Mouse (Mus musculus) CH12.LX (cell line): Measurements from ENCODE around the gene Rell1. TPM values are rescaled to one million over a fixed set of nuclear protein-coding genes. Genes with fewer than 3 reads are reported as not detected.

ENCODE experiments used
- DNase-seq: peaks from one replicate; pipeline ENCODE4 v3.0.0-alpha.2; 2013; ENCODE audit errors: extremely low read depth
- H3K27ac ChIP-seq: 2 replicates; pipeline ENCODE4 v1.5.1; 2012; ENCODE audit warnings: low read depth, mild to moderate bottlenecking, control low read depth, moderate library complexity; ENCODE audit not compliant: insufficient read depth
- H3K27me3 ChIP-seq: replicated peaks from 2 replicates; pipeline ENCODE3; 2012; ENCODE audit warnings: inconsistent platforms
- H3K36me3 ChIP-seq, 2 experiments: replicated peaks in 1 of 2; 2 replicates each; pipeline versions ENCODE3 to v1.6.1; 2012; ENCODE audit warnings: inconsistent platforms in 1 of 2, low read length in 1 of 2, mild to moderate bottlenecking in 1 of 2, mixed read lengths in 1 of 2, moderate library complexity in 1 of 2; ENCODE audit not compliant: control insufficient read depth in 1 of 2, insufficient read depth in 1 of 2
- H3K4me1 ChIP-seq, 2 experiments: 2 replicates each; pipeline ENCODE4 v1.6.1; 2012; ENCODE audit warnings: inconsistent platforms in 1 of 2, moderate library complexity in 1 of 2; ENCODE audit not compliant: insufficient read depth in 2 of 2, control insufficient read depth in 1 of 2
- H3K4me2 ChIP-seq: 2 replicates; pipeline ENCODE4 v1.6.1; 2012; ENCODE audit warnings: low read depth, mild to moderate bottlenecking, control low read depth; ENCODE audit not compliant: poor library complexity, insufficient read depth, severe bottlenecking
- H3K4me3 ChIP-seq, 3 experiments: fragments of 150-350 bp in 1 of 3; sonication (generic) in 1 of 3; replicated peaks in 1 of 3; 2 replicates each; pipeline versions ENCODE3 to v1.5.1; 2011 to 2012; ENCODE audit warnings: low read depth in 2 of 3, low read length in 2 of 3, mild to moderate bottlenecking in 2 of 3, moderate library complexity in 2 of 3, control low read depth in 1 of 3, improper control_type of control experiment in 1 of 3, inconsistent platforms in 1 of 3, mixed read lengths in 1 of 3; ENCODE audit not compliant: poor library complexity in 1 of 3
- H3K79me2 ChIP-seq: replicated peaks from 2 replicates; pipeline ENCODE4 v1.6.1; 2012; ENCODE audit warnings: mild to moderate bottlenecking, moderate library complexity; ENCODE audit not compliant: control insufficient read depth, poor library complexity, insufficient read depth, severe bottlenecking; ENCODE audit errors: extremely low read depth
- H3K9ac ChIP-seq: 2 replicates; pipeline ENCODE4 v1.6.1; 2012; ENCODE audit warnings: low read depth, mild to moderate bottlenecking, control low read depth, moderate library complexity; ENCODE audit not compliant: insufficient read depth
- H3K9me3 ChIP-seq: replicated peaks from 2 replicates; pipeline ENCODE3; 2012; ENCODE audit warnings: low read length, inconsistent platforms, mixed read lengths
- CHD1 ChIP-seq: IDR thresholded peaks from 2 replicates; pipeline ENCODE4 v1.6.1; 2012; ENCODE audit warnings: low read depth, low read length, improper control_type of control experiment, inconsistent platforms
- CHD2 ChIP-seq: IDR thresholded peaks from 2 replicates; pipeline ENCODE4 v1.6.1; 2011; ENCODE audit warnings: low read length, improper control_type of control experiment
- EP300 ChIP-seq: IDR thresholded peaks from 2 replicates; pipeline ENCODE4 v1.6.1; 2011; ENCODE audit warnings: low read length, improper control_type of control experiment
- ETS1 ChIP-seq: conservative IDR thresholded peaks from 2 replicates; pipeline ENCODE4 v1.6.1; 2012; ENCODE audit warnings: low read depth, mild to moderate bottlenecking, inconsistent platforms, low read length, improper control_type of control experiment, moderate library complexity
- GABPA ChIP-seq: IDR thresholded peaks from 2 replicates; pipeline ENCODE4 v1.6.1; 2012; ENCODE audit warnings: low read depth, low read length, improper control_type of control experiment, inconsistent platforms; ENCODE audit not compliant: insufficient replicate concordance
- HCFC1 ChIP-seq: IDR thresholded peaks from 2 replicates; pipeline ENCODE4 v1.6.1; 2012; ENCODE audit warnings: low read depth, mild to moderate bottlenecking, inconsistent platforms, low read length, improper control_type of control experiment
- IRF4 ChIP-seq: IDR thresholded peaks from 2 replicates; pipeline ENCODE4 v1.6.1; 2014; ENCODE audit warnings: low read depth, mild to moderate bottlenecking, inconsistent platforms, low read length, improper control_type of control experiment
- JUN ChIP-seq: IDR thresholded peaks from 2 replicates; pipeline ENCODE4 v1.6.1; 2011; ENCODE audit warnings: low read depth, mild to moderate bottlenecking, low read length, improper control_type of control experiment, moderate library complexity; ENCODE audit not compliant: insufficient read depth
- JUND ChIP-seq: conservative IDR thresholded peaks from 2 replicates; pipeline ENCODE4 v1.6.1; 2011; ENCODE audit warnings: low read depth, low read length, improper control_type of control experiment
- MAFK ChIP-seq: IDR thresholded peaks from 2 replicates; pipeline ENCODE4 v1.6.1; 2011; ENCODE audit warnings: low read length, improper control_type of control experiment; ENCODE audit not compliant: insufficient replicate concordance
- MAZ ChIP-seq: IDR thresholded peaks from 2 replicates; pipeline ENCODE4 v1.6.1; 2012; ENCODE audit warnings: low read depth, mild to moderate bottlenecking, inconsistent platforms, low read length, improper control_type of control experiment, moderate library complexity
- MXI1 ChIP-seq: IDR thresholded peaks from 2 replicates; pipeline ENCODE4 v1.6.1; 2011; ENCODE audit warnings: mild to moderate bottlenecking, low read depth, low read length, improper control_type of control experiment
- MYC ChIP-seq: IDR thresholded peaks from 2 replicates; pipeline ENCODE4 v1.6.1; 2011; ENCODE audit warnings: low read depth, mild to moderate bottlenecking, improper control_type of control experiment, low read length
- NELFE ChIP-seq: IDR thresholded peaks from 2 replicates; pipeline ENCODE4 v1.6.1; 2011; ENCODE audit warnings: low read depth, low read length, improper control_type of control experiment
- NRF1 ChIP-seq: IDR thresholded peaks from 2 replicates; pipeline ENCODE4 v1.6.1; 2014; ENCODE audit warnings: low read depth, mild to moderate bottlenecking, inconsistent platforms, low read length, improper control_type of control experiment, moderate library complexity
- PAX5 ChIP-seq: IDR thresholded peaks from 2 replicates; pipeline ENCODE4 v1.6.1; 2012; ENCODE audit warnings: low read length, inconsistent platforms, mixed read lengths
- POLR2A ChIP-seq: IDR thresholded peaks from 2 replicates; pipeline ENCODE4 v1.6.1; 2011; ENCODE audit warnings: low read depth, mild to moderate bottlenecking, improper control_type of control experiment, low read length
- POLR2AphosphoS2 ChIP-seq: IDR thresholded peaks from 2 replicates; pipeline ENCODE4 v1.6.1; 2011; ENCODE audit warnings: low read depth, low read length, improper control_type of control experiment
- RAD21 ChIP-seq: IDR thresholded peaks from 2 replicates; pipeline ENCODE4 v1.6.1; 2011; ENCODE audit warnings: low read depth, mild to moderate bottlenecking, low read length, improper control_type of control experiment, moderate library complexity
- UBTF ChIP-seq: IDR thresholded peaks from 2 replicates; pipeline ENCODE4 v1.6.1; 2012; ENCODE audit warnings: low read depth, mild to moderate bottlenecking, inconsistent platforms, low read length, improper control_type of control experiment, moderate library complexity
- ZC3H11A ChIP-seq: IDR thresholded peaks from 2 replicates; pipeline ENCODE4 v1.6.1; 2012; ENCODE audit warnings: low read depth, mild to moderate bottlenecking, inconsistent platforms, low read length, improper control_type of control experiment
- ZKSCAN1 ChIP-seq: IDR thresholded peaks from 2 replicates; pipeline ENCODE4 v1.6.1; 2012; ENCODE audit warnings: low read depth, inconsistent platforms, low read length, improper control_type of control experiment, borderline replicate concordance
- dilution Hi-C: fragments of 300-500 bp; cut with MboI; formaldehyde crosslinking; loops from 2 replicates; pipeline ENCODE4 v1.14.3; 2020; ENCODE audit warnings: low sequenced_read_pairs; ENCODE audit not compliant: extremely low pct_unique_long_range_greater_than_20kb, extremely low pct_ligation_motif_present
- in situ Hi-C: fragments of 300-500 bp; cut with MboI; formaldehyde crosslinking; loops from 3 replicates; pipeline ENCODE4 v1.14.3; 2019; ENCODE audit warnings: low sequenced_read_pairs, low pct_ligation_motif_present, low pct_unique_long_range_greater_than_20kb, mixed read lengths
- polyA plus RNA-seq: library from polyadenylated mRNA; unstranded; fragments of >175 nt; gene quantifications from 2 replicates; pipeline ENCODE4 v1.2.1, GENCODE M21; 2012; ENCODE audit warnings: low read depth; ENCODE audit not compliant: insufficient read length
- total RNA-seq, 2 experiments: library from RNA; depleted of rRNA; stranded (reverse); fragments of 300-350 nt in 1 of 2; fragments of >200 nt in 1 of 2; gene quantifications; 2 replicates each; pipeline ENCODE4 v1.2.3; 2012 to 2014

Rell1 gene
- total and polyA plus RNA-seq, 3 experiments, result 1.4 to 1.6 (median 1.5) TPM

- Histone ChIP-seq H3K4me2 (no peak overlapping the region), H3K9me3 (no peaks in the 10 kb centered on the region), H3K4me1 (no peaks in the 10 kb centered on the region), H3K27ac (no peak overlapping the region), H3K27me3 (no peaks in the 10 kb centered on the region), H3K79me2 (no peaks in the 10 kb centered on the region), H3K9ac (no peak overlapping the region), H3K4me3 (no peak overlapping the region), H3K36me3 (peaks cover 2 to 26% of the 10 kb centered on the region in 2 experiments)
- dilution Hi-C loops (loop anchor here (25.0 kb wide), 1 partner anchor 139 kb away; no protein-coding TSS in a partner anchor), in situ Hi-C loops (loop anchor here (25.0 kb wide), 1 partner anchor 339 kb away; no protein-coding TSS in a partner anchor)
- DNase-seq, result no peak
- TF ChIP-seq PAX5 (no peak), MYC (no peak), RAD21 (no peak), MXI1 (no peak), ZKSCAN1 (no peak), IRF4 (no peak), UBTF (no peak), JUND (no peak), POLR2AphosphoS2 (no peak), ETS1 (no peak), GABPA (no peak), JUN (no peak), CHD1 (no peak), POLR2A (no peak), NELFE (no peak), HCFC1 (no peak), EP300 (no peak), MAZ (no peak), NRF1 (no peak), CHD2 (no peak)
Measured at GRCm38 (mm10) chr5:63923305-63924025, 45.2 kb downstream of the Rell1 start.

- Histone ChIP-seq H3K4me1 (no peaks in the 10 kb centered on the region), H3K27ac (no peak overlapping the region), H3K4me2 (no peak overlapping the region), H3K4me3 (no peak overlapping the region), H3K27me3 (no peaks in the 10 kb centered on the region), H3K36me3 (peaks cover 2 to 5% of the 10 kb centered on the region in 2 experiments), H3K9me3 (no peaks in the 10 kb centered on the region), H3K9ac (no peak overlapping the region), H3K79me2 (no peaks in the 10 kb centered on the region)
- in situ Hi-C loops (loop anchor here (25.0 kb wide), 1 partner anchor 344 kb away; no protein-coding TSS in a partner anchor), dilution Hi-C loops (loop anchor here (25.0 kb wide), 1 partner anchor 144 kb away; no protein-coding TSS in a partner anchor)
- DNase-seq, result no peak
- TF ChIP-seq MAFK, result 0 out of 2 replicates have a peak, but pooled peaks have one; percentile 37
- TF ChIP-seq ETS1, result no peak
- no peak for TF ChIP-seq ZC3H11A
- TF ChIP-seq, all 38 proteins: peak for 1
Measured at GRCm38 (mm10) chr5:63918201-63918600, 50.5 kb downstream of the Rell1 start.
